In genomic region chr11:117969100-117969944, GRCm38 (mm10) we compare ENCODE assay signal across 8 mouse cellular contexts. TPM values are rescaled to one million over a fixed set of nuclear protein-coding genes. Genes with fewer than 3 reads are reported as not detected.
DNase-seq lines count a peak whose midpoint lies in the region; ATAC-seq and TF ChIP-seq lines count a peak whose summit lies in the region.

No protein-coding gene starts in this region.

- peak overlapping the region; percentile 62 for H3K27ac ChIP-seq in ES-Bruce4 (ENCODE audit: insufficient read depth, low read length)
- H3K27ac ChIP-seq in forebrain, embryonic 12.5 days, result peak overlapping the region; percentile 96
- peak overlapping the region; percentile 91 for H3K27ac ChIP-seq in heart, postnatal 0 days (ENCODE audit: low read depth)
- H3K27ac ChIP-seq in liver, embryonic 15.5 days (replicated peaks), result peak overlapping the region; percentile 92
- H3K27ac ChIP-seq in neural tube, embryonic 12.5 days, result peak overlapping the region; percentile 73; the same call in 1 of the 2 replicates

- peak; percentile 89 for ATAC-seq in forebrain, embryonic 12.5 days (ENCODE audit: low FRiP score)
- ATAC-seq in heart, postnatal 0 days (ENCODE audit: insufficient read depth, low read depth), result peak; percentile 87
- ATAC-seq in liver, embryonic 15.5 days (ENCODE audit: insufficient read depth), result peak; percentile 89
- peak; percentile 91 for ATAC-seq in neural tube, embryonic 12.5 days (ENCODE audit: low FRiP score, low read depth)

- peak; percentile 90 for DNase-seq in c-Kit-positive CD71-positive TER-119-positive erythroid progenitor cells, embryonic 14.5 days (ENCODE audit: low spot score)
- peak; percentile 88 for DNase-seq in heart, postnatal 0 days (ENCODE audit: low spot score)
- peak; percentile 99 for DNase-seq in kidney, postnatal 4 days
- DNase-seq in testis, postnatal 10 days (ENCODE audit: low spot score), result peak; percentile 98

- peak; percentile 80 for TF ChIP-seq POLR2A in ES-Bruce4 (IDR thresholded peaks at IDR 0.05; ENCODE audit: insufficient read depth, low read length)

- under 1% methylated on average over 46 of the region's 65 CpGs for WGBS in forebrain, embryonic 12.5 days
- under 1% methylated on average over 60 of the region's 65 CpGs for WGBS in heart, postnatal 0 days
- WGBS in liver, embryonic 15.5 days (ENCODE audit: insufficient replicate concordance), result under 1% methylated on average over 65 of the region's 65 CpGs
- WGBS in neural tube, embryonic 12.5 days, result under 1% methylated on average over 65 of the region's 65 CpGs

- peak; percentile 66 for TF ChIP-seq EP300 in ES-Bruce4 (IDR thresholded peaks at IDR 0.05; ENCODE audit: insufficient read depth, low read depth, low read length)
- peak; percentile 65; the same call in 1 of the 2 replicates for TF ChIP-seq EP300 in heart, postnatal 0 days (IDR thresholded peaks at IDR 0.05; ENCODE audit: low read depth)

- peaks cover 16% of the 10 kb centered on the region for H3K4me1 ChIP-seq in ES-Bruce4 (ENCODE audit: control insufficient read depth, insufficient read depth, low read length)
- peaks cover 71% of the 10 kb centered on the region for H3K4me1 ChIP-seq in forebrain, embryonic 12.5 days
- H3K4me1 ChIP-seq in heart, postnatal 0 days (ENCODE audit: control insufficient read depth, insufficient read depth), result peaks cover 29% of the 10 kb centered on the region
- H3K4me1 ChIP-seq in liver, embryonic 15.5 days (replicated peaks), result peaks cover 80% of the 10 kb centered on the region
- peaks cover 59% of the 10 kb centered on the region for H3K4me1 ChIP-seq in neural tube, embryonic 12.5 days

- peaks cover 26% of the 10 kb centered on the region for H3K36me3 ChIP-seq in ES-Bruce4 (ENCODE audit: control insufficient read depth, insufficient read depth, low read length, poor library complexity, severe bottlenecking)
- no peaks in the 10 kb centered on the region; the same call in 1 of the 2 replicates for H3K36me3 ChIP-seq in forebrain, embryonic 12.5 days (replicated peaks)
- H3K36me3 ChIP-seq in heart, postnatal 0 days (replicated peaks; ENCODE audit: control insufficient read depth, insufficient read depth, low read length), result 0 out of 2 replicates have a peak, but pooled peaks cover 6% of the 10 kb centered on the region
- peaks cover 23% of the 10 kb centered on the region for H3K36me3 ChIP-seq in liver, embryonic 15.5 days (replicated peaks)
- H3K36me3 ChIP-seq in neural tube, embryonic 12.5 days, result no peaks in the 10 kb centered on the region

- peak overlapping the region; percentile 94 for H3K4me3 ChIP-seq in ES-Bruce4 (ENCODE audit: low read depth, low read length)
- H3K4me3 ChIP-seq in forebrain, embryonic 12.5 days (replicated peaks), result peak overlapping the region; percentile 61
- H3K4me3 ChIP-seq in heart, postnatal 0 days (ENCODE audit: low read depth, low read length), result peak overlapping the region; percentile 64
- H3K4me3 ChIP-seq in liver, embryonic 15.5 days (replicated peaks), result peak overlapping the region; percentile 75
- H3K4me3 ChIP-seq in neural tube, embryonic 12.5 days, result peak overlapping the region; percentile 63

- H3K4me2 ChIP-seq in forebrain, embryonic 12.5 days, result peak overlapping the region; percentile 98
- peak overlapping the region; percentile 93 for H3K4me2 ChIP-seq in heart, postnatal 0 days (ENCODE audit: low read depth, low read length)
- H3K4me2 ChIP-seq in liver, embryonic 15.5 days, result peak overlapping the region; percentile 94
- peak overlapping the region; percentile 96 for H3K4me2 ChIP-seq in neural tube, embryonic 12.5 days (replicated peaks)

- H3K9ac ChIP-seq in ES-Bruce4 (ENCODE audit: low read depth, poor library complexity, severe bottlenecking), result peak overlapping the region; percentile 98
- peak overlapping the region; percentile 83 for H3K9ac ChIP-seq in forebrain, embryonic 12.5 days
- peak overlapping the region; percentile 82 for H3K9ac ChIP-seq in heart, postnatal 0 days (replicated peaks; ENCODE audit: low read depth, low read length)
- H3K9ac ChIP-seq in liver, embryonic 15.5 days, result peak overlapping the region; percentile 78
- H3K9ac ChIP-seq in neural tube, embryonic 12.5 days, result peak overlapping the region; percentile 77

- H3K9me3 ChIP-seq in ES-Bruce4 (replicated peaks; ENCODE audit: control insufficient read depth, insufficient read depth, low read length, poor library complexity, severe bottlenecking), result no peaks in the 10 kb centered on the region
- no peaks in the 10 kb centered on the region for H3K9me3 ChIP-seq in forebrain, embryonic 12.5 days
- H3K9me3 ChIP-seq in heart, postnatal 0 days (replicated peaks; ENCODE audit: control insufficient read depth, low read length), result no peaks in the 10 kb centered on the region
- no peaks in the 10 kb centered on the region for H3K9me3 ChIP-seq in liver, embryonic 15.5 days (replicated peaks)
- no peaks in the 10 kb centered on the region for H3K9me3 ChIP-seq in neural tube, embryonic 12.5 days

- TF ChIP-seq CTCF in ES-Bruce4 (IDR thresholded peaks at IDR 0.05; ENCODE audit: low read depth, low read length), result no peak
- TF ChIP-seq CTCF in heart, postnatal 0 days (IDR thresholded peaks at IDR 0.05; ENCODE audit: low read depth), result no peak

- H3K27me3 ChIP-seq in ES-Bruce4 (ENCODE audit: control insufficient read depth, insufficient read depth, low read length, poor library complexity, severe bottlenecking), result no peaks in the 10 kb centered on the region
- H3K27me3 ChIP-seq in forebrain, embryonic 12.5 days, result peaks cover 68% of the 10 kb centered on the region
- peaks cover 17% of the 10 kb centered on the region for H3K27me3 ChIP-seq in heart, postnatal 0 days (ENCODE audit: control insufficient read depth, insufficient read depth, low read length)
- peaks cover 89% of the 10 kb centered on the region for H3K27me3 ChIP-seq in liver, embryonic 15.5 days
- H3K27me3 ChIP-seq in neural tube, embryonic 12.5 days (replicated peaks), result peaks cover 33% of the 10 kb centered on the region

RNA-seq across cellular contexts. Expression of gene Socs3, which starts 0.5 kb away (rescaled TPM):
- 53.8 and 61.5 TPM in 2 replicates for polyA plus RNA-seq in ES-Bruce4 (2011; ENCODE audit: insufficient read depth, insufficient read length, low read depth, missing spikeins)
- polyA plus RNA-seq in forebrain, embryonic 12.5 days (2016; fragmentation: Nextera tagmentation; extraction: Ambion mirVana), result 13.5 and 14.7 TPM in 2 replicates
- total RNA-seq in heart, postnatal 0 days (2014; rRNA removed; ENCODE audit: low replicate concordance), result 5.7 and 13.1 TPM in 2 replicates
- 4.0 and 5.1 TPM in 2 replicates for polyA plus RNA-seq in heart, postnatal 0 days (2015; fragmentation: Nextera tagmentation; extraction: Ambion mirVana)
- 7.3 and 7.5 TPM in 2 replicates for polyA plus RNA-seq in liver, embryonic 15.5 days (2015; fragmentation: Nextera tagmentation; extraction: Ambion mirVana)
- polyA plus RNA-seq in neural tube, embryonic 12.5 days (2016; fragmentation: Nextera tagmentation; extraction: Ambion mirVana), result 9.2 and 10.1 TPM in 2 replicates

RNA-seq across cellular contexts. Expression of gene Pgs1, which starts 16.8 kb away (rescaled TPM):
- polyA plus RNA-seq in ES-Bruce4 (2011; ENCODE audit: insufficient read depth, insufficient read length, low read depth, missing spikeins), result 31.5 and 35.5 TPM in 2 replicates
- polyA plus RNA-seq in forebrain, embryonic 12.5 days (2016; fragmentation: Nextera tagmentation; extraction: Ambion mirVana), result 45.3 and 45.9 TPM in 2 replicates
- total RNA-seq in heart, postnatal 0 days (2014; rRNA removed; ENCODE audit: low replicate concordance), result 27.2 and 33.0 TPM in 2 replicates
- 20.3 and 21.8 TPM in 2 replicates for polyA plus RNA-seq in heart, postnatal 0 days (2015; fragmentation: Nextera tagmentation; extraction: Ambion mirVana)
- polyA plus RNA-seq in liver, embryonic 15.5 days (2015; fragmentation: Nextera tagmentation; extraction: Ambion mirVana), result 14.6 and 17.6 TPM in 2 replicates
- polyA plus RNA-seq in neural tube, embryonic 12.5 days (2016; fragmentation: Nextera tagmentation; extraction: Ambion mirVana), result 50.2 and 50.3 TPM in 2 replicates

Comparison
In these comparisons a context has a peak if more than half of its experiments do, and no peak if none do; other contexts are left out.
1. Peak in every context shown above with its lines: DNase-seq, ATAC-seq, H3K4me3 ChIP-seq and H3K27ac ChIP-seq.